Mouse (Mus musculus): Measurements from ENCODE around the gene Ryr2. TPM values are rescaled to one million over a fixed set of nuclear protein-coding genes. Genes with fewer than 3 reads are reported as not detected.

The Ryr2 gene
- polyA plus RNA-seq, 1 experiment from 2014 or later, result 0.43 TPM

DNA sequence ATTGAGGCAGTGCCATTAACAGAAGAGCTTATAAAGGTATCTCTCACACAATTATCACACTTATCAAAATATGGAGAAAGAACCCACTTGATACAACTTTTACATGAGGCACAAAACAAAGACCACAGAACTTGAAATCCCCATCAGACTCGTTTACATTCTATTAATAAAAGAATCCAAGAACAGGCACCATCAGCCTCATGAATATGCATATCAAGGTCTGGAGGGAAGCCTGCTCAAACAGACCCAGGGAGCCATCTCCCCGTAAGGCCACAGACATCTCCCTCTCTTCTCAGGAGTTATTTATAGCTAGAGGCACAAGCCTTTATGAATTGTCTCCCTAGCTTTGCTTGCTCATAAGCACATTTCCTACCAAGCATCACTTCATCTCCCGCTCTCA, 227.7 kb downstream of the Ryr2 start:
- peaks cover 17% of the 10 kb centered on the region; the same call in 1 of the 2 replicates for H3K4me1 ChIP-seq (replicated peaks)
- no peak for DNase-seq (ENCODE audit: low spot score)
- WGBS, result 57% methylated on average over 3 of the region's 3 CpGs
- H3K9me3 ChIP-seq, result no peaks in the 10 kb centered on the region
- H3K36me3 ChIP-seq, result no peaks in the 10 kb centered on the region
- H3K4me3 ChIP-seq, result no peak overlapping the region
- H3K27ac ChIP-seq, result no peak overlapping the region
- no peaks in the 10 kb centered on the region for H3K27me3 ChIP-seq (ENCODE audit: insufficient read depth, poor library complexity, severe bottlenecking)

- Histone ChIP-seq H3K4me3 (no peak overlapping the region), H3K36me3 (no peaks in the 10 kb centered on the region), H3K27me3 (ENCODE audit: insufficient read depth, poor library complexity, severe bottlenecking) (no peaks in the 10 kb centered on the region), H3K4me1 (replicated peaks) (peaks cover 7% of the 10 kb centered on the region; the same call in 1 of the 2 replicates), H3K27ac (no peak overlapping the region), H3K9me3 (no peaks in the 10 kb centered on the region)
- 3% methylated on average over 1 of the region's 1 CpGs for WGBS
- no peak for DNase-seq (ENCODE audit: low spot score)
These were observed 231.9 kb downstream of the Ryr2 start for GRCm38 (mm10) chr13:11874852-11875251.

DNA sequence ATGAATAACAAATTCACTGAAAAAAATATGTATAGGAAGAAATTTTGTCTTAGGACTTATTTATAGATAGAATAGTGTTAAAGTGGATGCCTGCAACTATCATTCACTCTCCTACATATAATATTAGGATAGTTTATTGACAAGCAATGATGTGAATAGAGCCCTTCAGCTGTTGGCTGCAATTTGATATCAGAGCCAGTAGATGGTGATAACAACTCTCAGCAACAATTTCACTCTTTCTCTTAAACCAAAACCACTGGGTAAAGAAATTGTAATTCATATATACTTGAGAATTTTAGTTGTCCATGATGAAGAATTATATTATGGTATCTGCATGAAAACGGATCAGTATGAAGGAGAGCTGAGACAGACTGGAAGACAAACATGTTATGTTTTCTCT, 236.8 kb downstream of the Ryr2 start:
- no peak overlapping the region for H3K4me3 ChIP-seq
- H3K27me3 ChIP-seq (ENCODE audit: insufficient read depth, poor library complexity, severe bottlenecking), result no peaks in the 10 kb centered on the region
- H3K36me3 ChIP-seq, result no peaks in the 10 kb centered on the region
- no peaks in the 10 kb centered on the region for H3K4me1 ChIP-seq (replicated peaks)
- H3K9me3 ChIP-seq, result no peaks in the 10 kb centered on the region
- WGBS, result 82% methylated on average over 1 of the region's 1 CpGs
- no peak for DNase-seq (ENCODE audit: low spot score)
- no peak overlapping the region for H3K27ac ChIP-seq

DNA sequence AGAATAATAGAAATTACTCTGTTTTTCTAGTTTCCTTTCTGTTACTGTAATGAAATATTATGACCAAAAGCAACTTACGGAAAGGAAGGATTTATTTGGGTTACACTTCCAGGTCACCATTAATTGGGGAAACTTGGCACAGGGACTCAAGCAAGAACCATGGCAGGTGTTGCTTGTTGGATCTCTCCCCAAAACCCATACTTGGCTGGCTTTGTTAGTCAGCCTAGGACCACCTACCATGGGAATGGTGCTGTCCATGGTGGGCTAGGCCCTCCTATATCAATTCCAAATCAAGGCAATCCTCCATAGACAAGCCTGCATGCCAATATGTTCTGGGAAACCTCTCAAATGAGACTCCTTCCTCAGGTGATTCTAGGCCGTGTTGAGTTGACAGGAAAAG, 237.3 kb downstream of the Ryr2 start:
- H3K27me3 ChIP-seq (ENCODE audit: insufficient read depth, poor library complexity, severe bottlenecking), result no peaks in the 10 kb centered on the region
- WGBS, result 95% methylated on average over 2 of the region's 2 CpGs
- H3K27ac ChIP-seq, result no peak overlapping the region
- no peak for DNase-seq (ENCODE audit: low spot score)
- H3K9me3 ChIP-seq, result no peaks in the 10 kb centered on the region
- no peaks in the 10 kb centered on the region for H3K4me1 ChIP-seq (replicated peaks)
- no peak overlapping the region for H3K4me3 ChIP-seq
- no peaks in the 10 kb centered on the region for H3K36me3 ChIP-seq

DNA sequence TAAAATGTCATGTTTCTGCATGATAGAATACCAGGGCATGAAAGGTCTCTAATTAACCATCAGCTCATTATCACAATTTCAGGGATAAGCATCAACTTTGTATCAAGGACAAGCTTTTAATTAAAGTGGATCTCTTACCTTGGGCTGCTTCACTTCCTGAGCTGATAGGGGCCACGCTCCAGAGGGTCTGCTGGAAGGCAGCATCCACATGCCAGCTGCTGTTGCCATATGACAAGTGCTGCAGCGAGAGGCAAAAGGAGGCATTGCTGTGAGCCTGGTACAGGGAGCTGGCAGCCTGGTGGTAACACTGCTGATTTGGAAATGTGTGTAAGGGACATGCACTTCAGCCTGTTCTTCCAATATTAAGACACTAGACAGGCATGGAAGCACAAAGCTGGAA, 237.8 kb downstream of the Ryr2 start:
- Histone ChIP-seq H3K36me3 (no peaks in the 10 kb centered on the region), H3K27ac (no peak overlapping the region), H3K27me3 (ENCODE audit: insufficient read depth, poor library complexity, severe bottlenecking) (no peaks in the 10 kb centered on the region), H3K9me3 (no peaks in the 10 kb centered on the region), H3K4me1 (replicated peaks) (no peaks in the 10 kb centered on the region), H3K4me3 (no peak overlapping the region)
- no peak for DNase-seq (ENCODE audit: low spot score)
- 82% methylated on average over 2 of the region's 2 CpGs for WGBS

GRCm38 (mm10) chr13:11868056-11868455, 238.7 kb downstream of the Ryr2 start:
- H3K27ac ChIP-seq, result no peak overlapping the region
- WGBS, result 83% methylated on average over 7 of the region's 7 CpGs
- no peak for DNase-seq (ENCODE audit: low spot score)
- no peaks in the 10 kb centered on the region for H3K36me3 ChIP-seq
- H3K27me3 ChIP-seq (ENCODE audit: insufficient read depth, poor library complexity, severe bottlenecking), result no peaks in the 10 kb centered on the region
- no peaks in the 10 kb centered on the region for H3K4me1 ChIP-seq (replicated peaks)
- H3K9me3 ChIP-seq, result no peaks in the 10 kb centered on the region
- no peak overlapping the region for H3K4me3 ChIP-seq

- 87% methylated on average over 3 of the region's 3 CpGs for WGBS
- Histone ChIP-seq H3K27ac (no peak overlapping the region), H3K36me3 (no peaks in the 10 kb centered on the region), H3K4me3 (no peak overlapping the region), H3K9me3 (no peaks in the 10 kb centered on the region), H3K27me3 (ENCODE audit: insufficient read depth, poor library complexity, severe bottlenecking) (no peaks in the 10 kb centered on the region), H3K4me1 (replicated peaks) (no peaks in the 10 kb centered on the region)
- DNase-seq (ENCODE audit: low spot score), result no peak
These were observed 241.5 kb downstream of the Ryr2 start for GRCm38 (mm10) chr13:11865261-11865660.

- Histone ChIP-seq H3K4me1 (replicated peaks) (no peaks in the 10 kb centered on the region), H3K36me3 (no peaks in the 10 kb centered on the region), H3K27ac (no peak overlapping the region), H3K4me3 (no peak overlapping the region), H3K27me3 (ENCODE audit: insufficient read depth, poor library complexity, severe bottlenecking) (no peaks in the 10 kb centered on the region), H3K9me3 (no peaks in the 10 kb centered on the region)
- whole genome bisulfite sequencing, result 89% methylated on average over 3 of the region's 3 CpGs
- DNase-seq (ENCODE audit: low spot score), result no peak
These were observed 255.1 kb downstream of the Ryr2 start for GRCm38 (mm10) chr13:11851691-11852090.

DNA sequence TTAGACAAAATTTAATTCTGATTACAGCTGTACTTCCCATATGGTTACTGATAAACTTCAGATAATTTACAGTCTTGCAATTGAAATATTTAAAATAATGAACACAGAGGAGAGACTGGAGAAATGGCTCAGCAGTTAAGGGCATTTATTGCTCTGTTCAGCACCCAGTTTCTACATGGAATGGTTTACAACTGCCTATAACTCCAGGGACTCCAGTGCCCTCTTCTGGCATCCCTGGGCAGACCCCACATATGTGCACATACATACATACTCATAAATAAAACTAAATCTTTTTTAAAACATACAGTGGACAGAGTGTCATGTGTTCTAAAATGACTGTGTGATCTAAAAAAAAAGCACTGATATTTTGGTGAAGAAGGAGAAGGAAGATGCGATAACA, 262.9 kb downstream of the Ryr2 start:
- WGBS, result 97% methylated on average over 1 of the region's 1 CpGs
- H3K4me1 ChIP-seq (replicated peaks), result no peaks in the 10 kb centered on the region
- H3K36me3 ChIP-seq, result no peaks in the 10 kb centered on the region
- H3K27me3 ChIP-seq (ENCODE audit: insufficient read depth, poor library complexity, severe bottlenecking), result no peaks in the 10 kb centered on the region
- H3K9me3 ChIP-seq, result no peaks in the 10 kb centered on the region
- no peak overlapping the region for H3K4me3 ChIP-seq
- no peak overlapping the region for H3K27ac ChIP-seq
- DNase-seq (ENCODE audit: low spot score), result no peak

- Histone ChIP-seq H3K4me3 (no peak overlapping the region), H3K9me3 (no peaks in the 10 kb centered on the region), H3K27me3 (ENCODE audit: insufficient read depth, poor library complexity, severe bottlenecking) (no peaks in the 10 kb centered on the region), H3K4me1 (replicated peaks) (no peaks in the 10 kb centered on the region), H3K36me3 (no peaks in the 10 kb centered on the region), H3K27ac (no peak overlapping the region)
- WGBS, result 92% methylated on average over 3 of the region's 3 CpGs
- no peak for DNase-seq (ENCODE audit: low spot score)
These were observed 268.9 kb downstream of the Ryr2 start for GRCm38 (mm10) chr13:11837870-11838269.

GRCm38 (mm10) chr13:11837152-11837551, 269.6 kb downstream of the Ryr2 start:
- Histone ChIP-seq H3K4me1 (replicated peaks) (no peaks in the 10 kb centered on the region), H3K27me3 (ENCODE audit: insufficient read depth, poor library complexity, severe bottlenecking) (no peaks in the 10 kb centered on the region), H3K9me3 (no peaks in the 10 kb centered on the region), H3K27ac (no peak overlapping the region), H3K4me3 (no peak overlapping the region), H3K36me3 (no peaks in the 10 kb centered on the region)
- DNase-seq (ENCODE audit: low spot score), result no peak
- WGBS, result 85% methylated on average over 4 of the region's 4 CpGs

- no peaks in the 10 kb centered on the region for H3K9me3 ChIP-seq
- peak overlapping the region; percentile 8; the same call in 1 of the 2 replicates for H3K27ac ChIP-seq
- no peaks in the 10 kb centered on the region for H3K36me3 ChIP-seq
- no peak for DNase-seq (ENCODE audit: low spot score)
- H3K4me3 ChIP-seq, result no peak overlapping the region
- H3K4me1 ChIP-seq (replicated peaks), result no peaks in the 10 kb centered on the region
- WGBS, result 67% methylated on average over 6 of the region's 6 CpGs
- H3K27me3 ChIP-seq (ENCODE audit: insufficient read depth, poor library complexity, severe bottlenecking), result no peaks in the 10 kb centered on the region
These were observed 270.3 kb downstream of the Ryr2 start for GRCm38 (mm10) chr13:11836304-11837078.

DNA sequence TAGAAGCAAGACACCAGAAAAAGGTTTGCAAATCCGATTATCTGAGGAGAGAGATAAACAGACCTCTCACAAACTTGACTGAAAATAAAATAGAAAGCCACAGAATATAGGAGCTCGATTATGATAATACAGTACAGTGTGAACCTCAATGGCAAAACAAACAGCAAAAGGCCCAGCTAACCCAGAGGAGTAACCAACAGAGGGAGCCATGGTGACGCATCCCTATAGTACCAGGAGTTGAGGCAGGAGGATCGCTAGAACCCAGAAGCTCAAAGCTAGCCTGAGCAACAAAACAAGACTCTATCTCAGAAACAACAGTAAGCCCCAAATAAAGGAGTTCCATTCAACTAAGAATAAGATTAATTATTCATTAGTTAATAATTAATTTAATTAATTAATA, 275.5 kb downstream of the Ryr2 start:
- Histone ChIP-seq H3K4me3 (no peak overlapping the region), H3K27me3 (ENCODE audit: insufficient read depth, poor library complexity, severe bottlenecking) (no peaks in the 10 kb centered on the region), H3K36me3 (no peaks in the 10 kb centered on the region), H3K27ac (no peak overlapping the region), H3K4me1 (replicated peaks) (no peaks in the 10 kb centered on the region), H3K9me3 (no peaks in the 10 kb centered on the region)
- no peak for DNase-seq (ENCODE audit: low spot score)
- 80% methylated on average over 4 of the region's 4 CpGs for WGBS
